Mouse (Mus musculus): ENCODE results near the gene 1110008P14Rik.

Gene 1110008P14Rik

DNA sequence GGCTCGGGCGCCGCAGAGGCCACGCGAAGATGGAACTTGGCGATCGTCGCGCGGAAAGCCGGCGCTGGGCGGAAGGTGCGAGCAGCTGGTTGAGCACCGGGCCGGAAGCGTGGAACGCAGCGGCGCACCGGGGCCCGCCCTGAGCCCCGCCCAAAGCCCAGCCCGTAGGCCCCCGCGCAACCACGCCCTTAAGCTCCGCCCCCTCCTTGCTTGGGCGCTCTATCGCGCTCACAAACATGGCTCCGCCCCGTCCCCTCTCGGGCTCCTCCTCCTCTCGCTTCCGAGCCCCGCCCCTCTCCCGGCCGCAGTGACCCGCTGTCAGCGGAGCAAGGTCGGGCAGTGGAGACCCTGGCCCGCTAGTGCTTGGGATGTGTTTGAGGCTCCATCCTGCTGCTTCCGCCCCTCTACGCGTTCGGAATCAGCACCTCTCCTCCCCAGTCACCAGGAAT, at the start of gene 1110008P14Rik:
Gene 1110008P14Rik, minus strand, starts transcription at position 164 of the 449 bp plus-strand sequence.
- in situ Hi-C loops (cut with MboI; ENCODE audit: low pct_unique_long_range_greater_than_20kb in 1 of 2, low sequenced_read_pairs in 2 of 2, unreplicated experiment in 1 of 2), result no loop called here

- in situ Hi-C loops (cut with MboI; ENCODE audit: low pct_unique_long_range_greater_than_20kb in 1 of 2, low sequenced_read_pairs in 2 of 2, unreplicated experiment in 1 of 2), result no loop called here
These were observed 49.3 kb upstream of the 1110008P14Rik start for GRCm38 (mm10) chr2:32430701-32431676.

GRCm38 (mm10) chr2:32429215-32429891, 47.6 kb upstream of the 1110008P14Rik start:
- in situ Hi-C loops (cut with MboI; ENCODE audit: low pct_unique_long_range_greater_than_20kb in 1 of 2, low sequenced_read_pairs in 2 of 2, unreplicated experiment in 1 of 2), result no loop called here

DNA sequence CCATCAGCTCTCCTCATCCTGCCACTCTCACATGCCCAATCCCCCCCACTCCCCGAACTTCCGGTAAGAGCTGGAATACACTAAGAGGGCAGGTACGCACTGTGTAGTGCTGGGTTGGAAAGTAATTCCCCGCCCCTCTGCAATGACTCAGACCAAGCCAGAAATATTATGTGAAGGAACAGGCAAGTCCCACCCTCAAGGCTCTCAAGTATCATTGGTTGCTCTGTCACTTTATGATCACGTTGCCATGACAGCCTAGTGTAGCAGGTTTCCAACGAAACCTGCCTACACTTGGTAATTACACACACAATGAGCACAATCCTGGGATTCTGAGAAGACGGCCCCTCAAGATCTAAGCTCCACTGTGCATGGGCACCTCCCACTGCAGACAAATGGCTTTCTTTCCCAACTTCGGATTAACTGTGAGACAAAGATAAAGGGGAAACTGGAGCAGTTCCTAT, 46.6 kb upstream of the 1110008P14Rik start:
- in situ Hi-C loops (cut with MboI; ENCODE audit: low pct_unique_long_range_greater_than_20kb in 1 of 2, low sequenced_read_pairs in 2 of 2, unreplicated experiment in 1 of 2), result no loop called here

- in situ Hi-C loops (cut with MboI; ENCODE audit: low pct_unique_long_range_greater_than_20kb in 1 of 2, low sequenced_read_pairs in 2 of 2, unreplicated experiment in 1 of 2), result no loop called here
These were observed 46.0 kb upstream of the 1110008P14Rik start for GRCm38 (mm10) chr2:32427720-32428119.

GRCm38 (mm10) chr2:32426141-32426540, 44.4 kb upstream of the 1110008P14Rik start:
- in situ Hi-C loops (cut with MboI; ENCODE audit: low pct_unique_long_range_greater_than_20kb in 1 of 2, low sequenced_read_pairs in 2 of 2, unreplicated experiment in 1 of 2), result no loop called here

GRCm38 (mm10) chr2:32425568-32425967, 43.8 kb upstream of the 1110008P14Rik start:
- in situ Hi-C loops (cut with MboI; ENCODE audit: low pct_unique_long_range_greater_than_20kb in 1 of 2, low sequenced_read_pairs in 2 of 2, unreplicated experiment in 1 of 2), result no loop called here

GRCm38 (mm10) chr2:32424796-32425195, 43.1 kb upstream of the 1110008P14Rik start:
- in situ Hi-C loops (cut with MboI; ENCODE audit: low pct_unique_long_range_greater_than_20kb in 1 of 2, low sequenced_read_pairs in 2 of 2, unreplicated experiment in 1 of 2), result no loop called here

DNA sequence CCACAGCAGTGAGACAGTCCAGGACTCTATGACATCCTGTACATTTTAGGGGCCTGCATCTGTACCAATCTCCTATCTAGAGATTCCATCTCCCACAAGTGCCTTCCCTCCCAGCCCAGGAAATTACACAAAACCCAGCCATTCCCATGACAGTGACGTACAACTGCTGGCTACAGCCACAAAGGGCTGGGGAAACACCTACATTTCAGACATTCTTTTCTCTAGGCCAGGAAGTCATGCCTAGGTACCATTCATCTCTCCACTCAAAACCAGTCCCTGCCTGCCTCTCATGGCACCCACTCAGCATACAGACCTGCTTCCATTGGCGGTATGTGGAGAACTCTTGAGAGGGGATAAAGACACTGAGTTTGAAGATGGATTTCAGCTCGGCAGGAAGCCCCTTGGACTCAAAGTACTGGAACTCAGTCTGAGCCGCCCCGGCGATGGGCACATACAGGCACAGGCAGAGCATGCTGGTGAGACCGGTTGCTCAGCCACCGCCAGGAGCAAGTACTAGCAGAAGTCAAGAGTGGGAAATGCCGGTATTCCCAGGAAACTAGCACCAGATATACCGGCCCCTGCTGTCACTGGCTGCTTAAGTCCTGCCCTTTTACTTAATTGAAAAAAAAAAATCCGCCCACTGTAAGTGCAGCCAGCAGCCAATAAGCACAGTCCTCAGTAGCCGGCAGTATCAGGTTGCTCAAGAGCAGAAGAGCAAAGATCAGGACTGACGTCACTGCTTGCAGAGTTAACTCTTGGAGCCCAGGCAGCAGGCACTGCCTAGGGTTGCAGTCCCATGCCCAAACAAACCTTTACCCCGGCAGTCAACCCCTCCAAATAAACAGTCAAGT, 42.0 kb upstream of the 1110008P14Rik start:
- in situ Hi-C loops (cut with MboI; ENCODE audit: low pct_unique_long_range_greater_than_20kb in 1 of 2, low sequenced_read_pairs in 2 of 2, unreplicated experiment in 1 of 2), result no loop called here

DNA sequence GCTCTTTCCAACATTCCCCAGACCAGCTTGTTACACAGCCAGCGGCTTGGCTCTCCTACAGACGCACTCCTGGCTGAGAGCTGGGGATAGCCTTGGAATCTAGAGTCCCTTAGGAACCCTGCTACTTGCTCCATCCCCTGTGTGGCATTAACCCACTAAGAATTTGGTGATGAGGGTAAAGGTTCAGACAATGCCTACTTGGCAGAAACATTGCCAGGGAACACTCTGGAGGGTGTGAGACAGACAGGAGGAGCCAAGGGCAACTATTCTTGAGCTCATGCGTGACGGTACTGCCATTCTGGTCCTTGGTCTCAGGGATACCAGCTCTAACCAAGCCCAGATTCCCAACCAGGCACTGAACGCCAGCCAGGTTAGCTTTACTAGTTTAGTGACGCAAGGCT, 40.1 kb upstream of the 1110008P14Rik start:
- in situ Hi-C loops (cut with MboI; ENCODE audit: low pct_unique_long_range_greater_than_20kb in 1 of 2, low sequenced_read_pairs in 2 of 2, unreplicated experiment in 1 of 2), result no loop called here

GRCm38 (mm10) chr2:32420647-32421046, 38.9 kb upstream of the 1110008P14Rik start:
- in situ Hi-C loops (cut with MboI; ENCODE audit: low pct_unique_long_range_greater_than_20kb in 1 of 2, low sequenced_read_pairs in 2 of 2, unreplicated experiment in 1 of 2), result no loop called here

DNA sequence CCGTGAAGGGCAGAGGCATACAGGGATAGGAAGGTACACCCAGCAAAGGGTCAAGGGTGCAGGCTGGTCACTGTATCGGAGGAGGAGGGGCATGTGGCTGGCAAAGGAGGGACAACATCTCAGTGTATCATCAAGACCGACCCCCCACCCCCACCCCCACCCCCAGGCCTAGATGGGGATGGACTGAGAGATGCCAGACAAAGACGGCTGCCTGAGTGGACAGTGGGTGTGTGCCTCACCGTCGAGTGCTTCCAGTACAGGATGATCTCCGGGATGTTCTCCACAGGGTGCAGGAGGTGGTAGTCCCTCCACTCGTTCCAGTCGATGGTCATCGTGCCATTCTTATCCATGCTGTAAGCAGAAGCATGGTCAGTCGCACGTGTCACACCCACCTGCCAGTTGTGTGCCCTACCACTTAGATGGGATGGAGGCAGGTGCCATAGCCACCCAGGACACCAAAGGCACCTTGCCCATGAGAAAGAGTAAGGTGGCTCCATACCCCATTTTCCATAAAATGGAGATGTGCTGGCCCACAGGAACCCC, 38.4 kb upstream of the 1110008P14Rik start:
- in situ Hi-C loops (cut with MboI; ENCODE audit: low pct_unique_long_range_greater_than_20kb in 1 of 2, low sequenced_read_pairs in 2 of 2, unreplicated experiment in 1 of 2), result no loop called here

DNA sequence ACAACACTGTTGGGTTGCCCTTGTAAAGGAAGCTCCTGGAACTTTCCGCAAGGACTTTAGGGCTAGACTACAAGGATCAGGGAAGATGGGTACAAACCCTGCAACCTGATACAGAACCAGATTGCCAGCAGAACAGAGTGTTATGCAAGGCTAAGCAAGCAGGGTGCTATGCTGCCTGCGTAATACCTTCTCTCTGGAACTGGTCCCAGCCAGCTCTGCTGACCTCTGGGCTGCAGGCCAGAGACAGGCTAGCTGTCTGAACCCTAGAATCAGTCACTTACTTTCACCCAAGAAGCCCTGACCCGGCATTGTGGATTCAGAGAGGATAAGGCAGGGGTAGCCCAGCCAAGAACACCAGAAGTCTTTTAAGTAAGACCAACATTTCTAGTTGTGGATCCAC, 37.6 kb upstream of the 1110008P14Rik start:
- in situ Hi-C loops (cut with MboI; ENCODE audit: low pct_unique_long_range_greater_than_20kb in 1 of 2, low sequenced_read_pairs in 2 of 2, unreplicated experiment in 1 of 2), result no loop called here

GRCm38 (mm10) chr2:32418430-32419151, 36.9 kb upstream of the 1110008P14Rik start:
- in situ Hi-C loops (cut with MboI; ENCODE audit: low pct_unique_long_range_greater_than_20kb in 1 of 2, low sequenced_read_pairs in 2 of 2, unreplicated experiment in 1 of 2), result no loop called here

DNA sequence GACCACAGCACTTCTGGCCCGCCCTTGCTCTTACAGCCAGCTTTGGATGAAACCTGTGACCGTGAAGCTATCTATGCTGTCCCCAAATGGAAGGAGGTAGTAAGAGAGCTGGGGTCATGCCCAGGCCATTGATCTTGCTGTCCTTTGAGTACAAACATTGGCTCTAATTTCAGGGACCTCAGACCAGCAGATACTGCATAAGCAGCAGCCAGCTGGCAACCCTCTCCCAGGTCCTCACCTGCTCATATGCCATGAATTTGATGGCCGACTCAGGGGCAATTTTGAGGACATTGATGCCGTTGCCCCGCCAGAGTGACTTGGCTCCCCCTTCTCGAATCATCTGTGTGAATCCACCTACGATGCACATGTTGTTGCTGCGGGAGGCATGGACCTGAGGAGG, 35.7 kb upstream of the 1110008P14Rik start:
- in situ Hi-C loops (cut with MboI; ENCODE audit: low pct_unique_long_range_greater_than_20kb in 1 of 2, low sequenced_read_pairs in 2 of 2, unreplicated experiment in 1 of 2), result no loop called here

DNA sequence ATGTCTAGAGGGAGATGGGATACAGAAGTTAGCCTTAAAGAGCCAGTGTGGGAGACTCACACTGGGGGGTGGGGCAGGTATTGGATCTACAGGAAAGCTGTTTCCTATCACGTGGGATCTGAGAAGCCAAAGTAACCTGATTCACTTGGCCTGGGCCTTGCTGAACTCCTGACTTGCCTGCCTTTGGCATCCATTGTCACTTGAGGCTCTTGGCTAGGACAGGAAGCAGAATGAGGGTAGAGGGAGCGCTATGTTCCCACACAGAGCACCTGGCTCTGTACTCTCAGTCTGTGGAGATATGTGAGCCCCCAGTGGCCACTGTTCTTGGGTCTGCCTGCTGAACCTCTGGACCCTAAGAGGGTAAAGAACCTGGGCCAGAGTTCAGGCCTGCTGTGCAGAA, 34.8 kb upstream of the 1110008P14Rik start:
- in situ Hi-C loops (cut with MboI; ENCODE audit: low pct_unique_long_range_greater_than_20kb in 1 of 2, low sequenced_read_pairs in 2 of 2, unreplicated experiment in 1 of 2), result no loop called here

- in situ Hi-C loops (cut with MboI; ENCODE audit: low pct_unique_long_range_greater_than_20kb in 1 of 2, low sequenced_read_pairs in 2 of 2, unreplicated experiment in 1 of 2), result no loop called here
These were observed 34.1 kb upstream of the 1110008P14Rik start for GRCm38 (mm10) chr2:32415801-32416200.

GRCm38 (mm10) chr2:32413936-32414335, 32.2 kb upstream of the 1110008P14Rik start:
- in situ Hi-C loops (cut with MboI; ENCODE audit: low pct_unique_long_range_greater_than_20kb in 1 of 2, low sequenced_read_pairs in 2 of 2, unreplicated experiment in 1 of 2), result no loop called here

Data from mouse embryonic stem cell (cell line).